Mouse (Mus musculus) telencephalon, adult 2 months (tissue): ENCODE results near the gene Gdpd3.
A peak's percentile ranks its signal among the peaks of the same experiment; 100 is the strongest.

Source experiments
- DNase-seq: peaks from one replicate; pipeline ENCODE4 v3.0.0-alpha.2; 2011; ENCODE audit warnings: low read depth, low spot score

Gene Gdpd3

GRCm38 (mm10) chr7:126803751-126804150 lies 37.6 kb downstream of the Gdpd3 start:
- DNase-seq: no peak

GRCm38 (mm10) chr7:126806956-126807355 lies 40.8 kb downstream of the Gdpd3 start:
- no peak for DNase-seq

- DNase-seq: no peak
Measured at GRCm38 (mm10) chr7:126807405-126807804, 41.3 kb downstream of the Gdpd3 start.

GRCm38 (mm10) chr7:126808703-126809455 lies 42.7 kb downstream of the Gdpd3 start:
- peak; percentile 89 for DNase-seq

GRCm38 (mm10) chr7:126809723-126810369 lies 43.7 kb downstream of the Gdpd3 start:
- DNase-seq: no peak

GRCm38 (mm10) chr7:126815726-126816222 lies 49.6 kb downstream of the Gdpd3 start:
- no peak for DNase-seq

GRCm38 (mm10) chr7:126816494-126816893 lies 50.4 kb downstream of the Gdpd3 start:
- no peak for DNase-seq

- DNase-seq: no peak
Measured at GRCm38 (mm10) chr7:126817595-126817994, 51.5 kb downstream of the Gdpd3 start.

GRCm38 (mm10) chr7:126818818-126819217 lies 52.7 kb downstream of the Gdpd3 start:
- DNase-seq: no peak

GRCm38 (mm10) chr7:126821835-126822511 lies 55.8 kb downstream of the Gdpd3 start:
- DNase-seq: no peak

- DNase-seq: no peak
Measured at GRCm38 (mm10) chr7:126822741-126823140, 56.6 kb downstream of the Gdpd3 start.

GRCm38 (mm10) chr7:126823202-126823711 lies 57.1 kb downstream of the Gdpd3 start:
- no peak for DNase-seq

- DNase-seq: no peak
Measured at GRCm38 (mm10) chr7:126823940-126824339, 57.8 kb downstream of the Gdpd3 start.
